Mouse (Mus musculus): ENCODE measurements at regions not wholly inside any gene's neighbourhood (a gene's known extent, or its start where the extent isn't known, plus 50 kb on each side); places are given as distances from the start of the nearest gene placed in this dataset.

DNA sequence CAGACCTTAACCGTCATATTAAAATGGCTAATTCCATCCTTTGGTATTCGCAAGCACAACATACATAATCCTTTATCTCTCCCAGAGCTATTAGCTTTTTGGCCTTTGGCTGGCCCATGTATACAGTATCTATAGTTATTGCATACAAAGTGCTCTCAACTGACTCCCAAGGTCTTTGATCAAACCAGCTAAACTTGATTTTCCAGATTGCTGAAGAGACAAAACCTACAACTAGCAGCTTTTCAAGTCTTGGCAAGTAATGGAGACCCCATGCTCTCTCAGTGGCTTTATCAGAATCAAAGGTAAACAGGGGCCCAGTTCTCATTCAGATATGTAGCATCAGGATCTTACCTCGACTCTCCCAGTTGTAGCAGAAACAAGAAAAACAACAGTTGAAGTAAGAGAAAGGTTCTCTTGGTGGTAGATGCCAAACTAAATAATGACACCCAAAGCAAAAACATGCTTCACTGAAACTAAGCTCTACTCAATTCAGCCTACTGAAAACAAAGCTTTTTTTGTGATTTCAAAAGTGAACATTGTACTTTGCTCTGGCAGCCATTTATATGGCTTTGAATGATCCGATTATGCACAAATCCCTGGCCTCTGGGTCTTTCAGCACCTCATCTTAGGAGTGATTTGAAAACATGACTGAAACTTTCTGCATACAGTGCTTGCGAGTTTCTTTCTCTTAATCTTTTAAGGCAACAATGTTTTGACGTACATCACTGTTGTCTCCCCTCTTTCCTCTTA is 307.0 kb downstream of the Klf5 start:
- ATAC-seq (replicated peaks; ENCODE audit: low FRiP score) (no peak), DNase-seq (ENCODE audit: low spot score) (no peak)
- H3K27me3 ChIP-seq (replicated peaks; ENCODE audit: control insufficient read depth, insufficient read depth, low read length): no peaks in the 10 kb centered on the region
- H3K9ac ChIP-seq (ENCODE audit: low read depth, low read length): no peak overlapping the region
- no peak overlapping the region for H3K4me3 ChIP-seq (ENCODE audit: low read depth, low read length)
- H3K4me2 ChIP-seq: no peak overlapping the region
- no peaks in the 10 kb centered on the region for H3K36me3 ChIP-seq (ENCODE audit: control insufficient read depth, insufficient read depth, low read length)
- no peaks in the 10 kb centered on the region for H3K9me3 ChIP-seq (ENCODE audit: control insufficient read depth, low read length)
- no peaks in the 10 kb centered on the region for H3K4me1 ChIP-seq (replicated peaks; ENCODE audit: control insufficient read depth, insufficient read depth, low read length)
- WGBS: 67% methylated on average over 6 of the region's 6 CpGs
- H3K27ac ChIP-seq (ENCODE audit: low read depth, low read length): no peak overlapping the region

DNA sequence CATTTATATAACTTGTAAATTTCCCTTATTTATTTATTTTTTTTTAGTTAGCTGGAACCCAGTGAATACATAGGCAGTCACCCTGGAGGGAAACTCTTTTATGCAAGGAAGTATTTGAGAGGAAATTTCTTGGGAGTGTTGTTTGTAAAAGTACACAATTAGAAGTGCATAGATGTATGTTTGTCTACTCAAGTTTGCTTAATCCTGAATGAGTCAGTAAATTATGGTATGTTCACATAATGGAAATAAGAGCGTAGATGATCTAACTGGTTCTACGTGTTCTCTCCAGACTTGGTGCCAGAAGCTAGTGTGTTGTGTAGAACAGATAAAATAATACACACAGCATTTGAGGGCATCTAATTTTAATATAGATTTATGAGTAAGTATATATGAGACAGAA is 310.5 kb downstream of the Klf5 start:
- no peak overlapping the region for H3K27ac ChIP-seq (ENCODE audit: low read depth, low read length)
- 88% methylated on average over 2 of the region's 2 CpGs for WGBS
- ATAC-seq (replicated peaks; ENCODE audit: low FRiP score) (no peak), DNase-seq (ENCODE audit: low spot score) (no peak)
- H3K9me3 ChIP-seq (ENCODE audit: control insufficient read depth, low read length): no peaks in the 10 kb centered on the region
- no peak overlapping the region for H3K4me3 ChIP-seq (ENCODE audit: low read depth, low read length)
- H3K4me1 ChIP-seq (replicated peaks; ENCODE audit: control insufficient read depth, insufficient read depth, low read length): no peaks in the 10 kb centered on the region
- no peak overlapping the region for H3K4me2 ChIP-seq
- no peaks in the 10 kb centered on the region for H3K36me3 ChIP-seq (ENCODE audit: control insufficient read depth, insufficient read depth, low read length)
- no peaks in the 10 kb centered on the region for H3K27me3 ChIP-seq (replicated peaks; ENCODE audit: control insufficient read depth, insufficient read depth, low read length)
- H3K9ac ChIP-seq (ENCODE audit: low read depth, low read length): no peak overlapping the region

DNA sequence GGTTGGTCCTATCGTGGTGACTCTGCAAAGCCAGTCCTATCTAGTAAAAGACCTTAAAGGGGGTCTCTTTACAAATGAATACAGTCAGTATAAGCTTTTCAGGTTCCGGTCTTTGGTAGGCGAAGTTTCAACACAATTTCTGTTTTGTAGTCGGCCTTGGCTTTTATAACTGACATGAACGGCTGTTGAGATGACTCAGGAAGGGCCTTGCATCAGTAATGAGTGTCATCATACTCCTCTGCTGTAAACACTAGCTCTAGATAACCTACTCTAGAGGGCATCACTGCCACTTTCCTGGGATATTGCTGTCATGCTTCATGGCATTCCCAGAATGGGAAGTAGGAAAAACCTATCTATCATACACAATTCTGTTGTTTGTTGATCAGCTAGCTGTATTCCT is 312.9 kb downstream of the Klf5 start:
- no peak overlapping the region for H3K27ac ChIP-seq (ENCODE audit: low read depth, low read length)

DNA sequence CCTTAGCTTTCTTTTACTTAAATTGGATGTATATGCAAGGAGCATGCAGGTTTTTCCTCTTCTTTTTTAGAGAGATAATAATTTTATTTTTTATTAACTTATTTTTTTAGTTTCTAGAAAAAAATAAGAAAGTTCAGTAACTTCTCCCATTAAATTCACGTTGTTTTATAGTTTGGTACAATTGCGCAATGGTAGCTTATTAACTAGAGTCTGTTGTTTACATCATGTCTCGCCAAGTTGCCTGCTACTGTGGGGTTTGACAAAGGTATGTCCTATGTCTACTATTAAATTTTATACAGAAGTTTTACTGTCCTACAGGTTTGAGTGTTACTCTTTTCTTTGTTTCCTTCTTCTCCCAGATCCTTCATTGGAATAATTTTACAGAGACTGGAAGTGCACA is 313.6 kb downstream of the Klf5 start:
- Histone ChIP-seq H3K9ac (ENCODE audit: low read depth, low read length) (no peak overlapping the region), H3K36me3 (ENCODE audit: control insufficient read depth, insufficient read depth, low read length) (no peaks in the 10 kb centered on the region), H3K4me3 (ENCODE audit: low read depth, low read length) (no peak overlapping the region), H3K27ac (ENCODE audit: low read depth, low read length) (no peak overlapping the region), H3K9me3 (ENCODE audit: control insufficient read depth, low read length) (no peaks in the 10 kb centered on the region), H3K4me1 (replicated peaks; ENCODE audit: control insufficient read depth, insufficient read depth, low read length) (0 out of 2 replicates have a peak, but pooled peaks cover 3% of the 10 kb centered on the region), H3K4me2 (no peak overlapping the region), H3K27me3 (replicated peaks; ENCODE audit: control insufficient read depth, insufficient read depth, low read length) (no peaks in the 10 kb centered on the region)
- no peak for DNase-seq (ENCODE audit: low spot score)
- ATAC-seq (replicated peaks; ENCODE audit: low FRiP score): no peak
- 80% methylated on average over 3 of the region's 3 CpGs for WGBS

More for the DNA sequence above, 312.9 kb downstream of the Klf5 start:
- WGBS: 92% methylated on average over 5 of the region's 5 CpGs
- no peak for DNase-seq (ENCODE audit: low spot score)
- Histone ChIP-seq H3K9me3 (ENCODE audit: control insufficient read depth, low read length) (no peaks in the 10 kb centered on the region), H3K4me3 (ENCODE audit: low read depth, low read length) (no peak overlapping the region), H3K4me1 (replicated peaks; ENCODE audit: control insufficient read depth, insufficient read depth, low read length) (no peaks in the 10 kb centered on the region), H3K9ac (ENCODE audit: low read depth, low read length) (no peak overlapping the region), H3K36me3 (ENCODE audit: control insufficient read depth, insufficient read depth, low read length) (no peaks in the 10 kb centered on the region), H3K27me3 (replicated peaks; ENCODE audit: control insufficient read depth, insufficient read depth, low read length) (no peaks in the 10 kb centered on the region), H3K4me2 (no peak overlapping the region)
- ATAC-seq (replicated peaks; ENCODE audit: low FRiP score): no peak

DNA sequence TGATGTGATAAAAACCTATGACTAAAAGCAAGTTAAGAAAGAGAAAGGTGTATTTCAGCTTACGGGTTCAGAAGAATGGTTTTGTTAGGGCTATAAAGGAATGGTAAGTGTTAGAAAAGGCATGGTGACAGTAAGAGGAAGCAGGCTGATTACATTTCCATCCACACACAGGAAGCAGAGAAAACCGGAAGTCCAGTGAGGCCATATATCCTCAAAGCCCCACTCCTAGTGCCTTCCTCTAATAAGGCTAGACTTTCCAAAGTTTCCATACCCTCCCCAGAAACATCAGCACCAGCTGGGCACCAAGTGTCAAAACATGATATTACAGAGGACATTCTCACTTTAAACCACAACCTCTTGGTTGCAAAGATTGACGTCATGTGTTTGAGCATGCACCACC is 316.3 kb downstream of the Klf5 start:
- WGBS: 64% methylated on average over 3 of the region's 3 CpGs
- Histone ChIP-seq H3K4me3 (ENCODE audit: low read depth, low read length) (no peak overlapping the region), H3K9ac (ENCODE audit: low read depth, low read length) (no peak overlapping the region), H3K9me3 (ENCODE audit: control insufficient read depth, low read length) (no peaks in the 10 kb centered on the region), H3K4me2 (no peak overlapping the region), H3K27ac (ENCODE audit: low read depth, low read length) (no peak overlapping the region), H3K4me1 (replicated peaks; ENCODE audit: control insufficient read depth, insufficient read depth, low read length) (0 out of 2 replicates have a peak, but pooled peaks cover 5% of the 10 kb centered on the region), H3K27me3 (replicated peaks; ENCODE audit: control insufficient read depth, insufficient read depth, low read length) (no peaks in the 10 kb centered on the region), H3K36me3 (ENCODE audit: control insufficient read depth, insufficient read depth, low read length) (no peaks in the 10 kb centered on the region)
- no peak for DNase-seq (ENCODE audit: low spot score)
- ATAC-seq (replicated peaks; ENCODE audit: low FRiP score): no peak

DNA sequence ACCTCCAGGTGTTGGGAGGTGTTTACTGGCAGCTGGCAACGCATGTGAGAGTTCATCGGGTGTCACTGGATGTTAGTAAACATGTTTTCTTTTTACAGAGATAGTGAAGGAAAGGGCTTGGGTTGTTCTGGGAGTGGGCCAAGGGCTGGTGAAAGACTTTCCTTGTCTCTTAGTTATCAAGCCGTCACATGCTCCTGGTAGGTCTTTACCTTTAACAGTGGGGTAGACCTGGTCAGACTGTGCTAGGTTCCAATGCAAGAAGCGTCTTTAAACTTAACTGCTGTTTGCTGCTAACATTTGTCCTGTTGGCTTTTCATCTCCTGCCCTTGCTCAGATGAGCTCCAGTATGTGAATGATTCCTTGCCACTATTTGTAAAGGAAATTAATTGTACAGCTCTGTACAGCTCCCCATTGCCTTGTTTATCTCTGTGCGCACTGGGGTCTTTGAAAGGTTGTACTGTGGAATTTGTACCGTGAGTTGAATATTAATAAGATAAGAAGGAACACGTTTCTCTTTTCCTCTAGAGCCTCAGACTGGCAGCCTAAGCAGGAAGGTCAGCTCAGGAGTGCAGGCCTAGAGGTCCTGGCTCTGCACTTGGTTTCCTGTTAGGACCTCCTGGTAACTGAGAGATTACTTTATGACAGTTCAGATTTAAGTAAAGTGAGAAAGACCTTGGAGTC is 318.3 kb downstream of the Klf5 start:
- no peak overlapping the region for H3K9ac ChIP-seq (ENCODE audit: low read depth, low read length)
- no peak overlapping the region for H3K4me3 ChIP-seq (ENCODE audit: low read depth, low read length)
- no peak overlapping the region for H3K27ac ChIP-seq (ENCODE audit: low read depth, low read length)
- H3K27me3 ChIP-seq (replicated peaks; ENCODE audit: control insufficient read depth, insufficient read depth, low read length): no peaks in the 10 kb centered on the region
- H3K9me3 ChIP-seq (ENCODE audit: control insufficient read depth, low read length): no peaks in the 10 kb centered on the region
- H3K4me1 ChIP-seq (replicated peaks; ENCODE audit: control insufficient read depth, insufficient read depth, low read length): 0 out of 2 replicates have a peak, but pooled peaks cover 5% of the 10 kb centered on the region
- no peaks in the 10 kb centered on the region for H3K36me3 ChIP-seq (ENCODE audit: control insufficient read depth, insufficient read depth, low read length)
- 40% methylated on average over 7 of the region's 7 CpGs for WGBS
- ATAC-seq (replicated peaks; ENCODE audit: low FRiP score) (no peak; the same call in 1 of the 2 replicates), DNase-seq (ENCODE audit: low spot score) (no peak)
- H3K4me2 ChIP-seq: no peak overlapping the region

DNA sequence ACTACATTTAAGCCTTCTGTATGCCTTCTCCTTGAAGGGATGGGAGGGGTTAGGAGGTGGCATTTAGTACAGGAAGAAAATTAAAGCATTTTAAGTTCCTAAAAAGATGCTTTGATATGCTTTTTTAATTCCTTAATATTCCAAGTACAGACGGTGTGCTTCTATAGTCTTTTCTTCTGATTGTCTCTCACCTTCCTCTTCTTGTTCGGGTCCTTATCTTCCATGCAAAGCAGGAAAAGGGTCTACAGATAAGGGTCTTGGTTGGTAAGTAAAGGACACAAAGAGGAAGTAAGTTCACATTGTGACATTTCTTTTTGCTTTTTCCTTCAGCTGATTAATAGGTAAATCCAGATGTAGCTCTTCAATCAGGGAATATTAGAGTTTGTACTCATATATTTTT is 318.9 kb downstream of the Klf5 start:
- 21% methylated on average over 2 of the region's 2 CpGs for WGBS
- Histone ChIP-seq H3K27me3 (replicated peaks; ENCODE audit: control insufficient read depth, insufficient read depth, low read length) (no peaks in the 10 kb centered on the region), H3K9ac (ENCODE audit: low read depth, low read length) (no peak overlapping the region), H3K4me3 (ENCODE audit: low read depth, low read length) (no peak overlapping the region), H3K4me1 (replicated peaks; ENCODE audit: control insufficient read depth, insufficient read depth, low read length) (0 out of 2 replicates have a peak, but pooled peaks cover 5% of the 10 kb centered on the region), H3K4me2 (no peak overlapping the region), H3K36me3 (ENCODE audit: control insufficient read depth, insufficient read depth, low read length) (no peaks in the 10 kb centered on the region), H3K27ac (ENCODE audit: low read depth, low read length) (no peak overlapping the region), H3K9me3 (ENCODE audit: control insufficient read depth, low read length) (no peaks in the 10 kb centered on the region)
- ATAC-seq (replicated peaks; ENCODE audit: low FRiP score) (no peak), DNase-seq (ENCODE audit: low spot score) (no peak)

DNA sequence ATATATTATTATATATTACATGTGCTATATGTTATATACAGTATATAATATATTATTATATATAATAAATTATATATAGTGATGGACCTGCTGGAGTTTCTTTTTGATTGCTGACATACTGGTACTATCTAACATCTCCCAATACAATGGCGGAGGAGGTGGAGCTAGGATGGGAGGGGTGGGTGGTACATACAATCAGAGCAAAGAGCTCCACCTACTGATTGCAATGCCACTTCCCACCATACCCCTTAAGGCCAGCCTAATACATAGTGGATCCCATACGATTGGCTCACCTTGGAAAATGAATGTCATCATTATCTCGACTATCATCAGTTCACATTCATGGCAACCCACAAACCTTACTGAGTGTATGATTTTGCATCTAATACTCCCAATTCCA is 323.0 kb downstream of the Klf5 start:
- H3K9me3 ChIP-seq (ENCODE audit: control insufficient read depth, low read length): no peaks in the 10 kb centered on the region
- no peak overlapping the region for H3K4me2 ChIP-seq
- H3K4me1 ChIP-seq (replicated peaks; ENCODE audit: control insufficient read depth, insufficient read depth, low read length): 0 out of 2 replicates have a peak, but pooled peaks cover 5% of the 10 kb centered on the region
- 77% methylated on average over 3 of the region's 3 CpGs for WGBS
- DNase-seq (ENCODE audit: low spot score) (no peak), ATAC-seq (replicated peaks; ENCODE audit: low FRiP score) (no peak)
- H3K27ac ChIP-seq (ENCODE audit: low read depth, low read length): no peak overlapping the region
- H3K4me3 ChIP-seq (ENCODE audit: low read depth, low read length): no peak overlapping the region
- H3K36me3 ChIP-seq (ENCODE audit: control insufficient read depth, insufficient read depth, low read length): no peaks in the 10 kb centered on the region
- H3K9ac ChIP-seq (ENCODE audit: low read depth, low read length): no peak overlapping the region
- H3K27me3 ChIP-seq (replicated peaks; ENCODE audit: control insufficient read depth, insufficient read depth, low read length): no peaks in the 10 kb centered on the region

Measured in liver, embryonic 11.5 days (tissue).